Mouse (Mus musculus) mesoderm, embryonic 11.5 days (tissue): ENCODE measurements around the gene Itih1.

Experiments used
- DNase-seq: peaks from one replicate; pipeline ENCODE4 v3.0.0-alpha.2; 2012; ENCODE audit warnings: low read depth, low spot score

Itih1 gene

DNA sequence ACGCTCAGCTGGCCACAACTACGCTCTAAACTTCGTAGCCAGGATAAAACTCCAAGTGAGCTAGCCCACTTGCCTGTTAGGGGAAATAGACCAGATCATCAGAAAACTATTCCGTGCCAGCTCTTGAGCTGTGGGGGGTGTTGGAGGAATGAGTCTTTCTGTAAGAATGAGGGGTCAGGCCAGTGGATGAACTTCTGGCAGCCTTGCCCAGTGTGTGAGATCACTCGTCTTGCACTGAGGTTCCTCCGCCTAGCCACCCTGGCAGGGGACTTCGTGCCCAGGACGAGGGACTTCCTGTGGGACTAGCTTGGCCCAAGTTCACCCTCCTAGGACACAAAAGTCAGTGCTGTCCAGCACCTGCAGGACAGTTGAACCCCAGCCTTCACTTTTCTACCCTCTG is 38.8 kb downstream of the Itih1 start:
- no peak for DNase-seq

DNA sequence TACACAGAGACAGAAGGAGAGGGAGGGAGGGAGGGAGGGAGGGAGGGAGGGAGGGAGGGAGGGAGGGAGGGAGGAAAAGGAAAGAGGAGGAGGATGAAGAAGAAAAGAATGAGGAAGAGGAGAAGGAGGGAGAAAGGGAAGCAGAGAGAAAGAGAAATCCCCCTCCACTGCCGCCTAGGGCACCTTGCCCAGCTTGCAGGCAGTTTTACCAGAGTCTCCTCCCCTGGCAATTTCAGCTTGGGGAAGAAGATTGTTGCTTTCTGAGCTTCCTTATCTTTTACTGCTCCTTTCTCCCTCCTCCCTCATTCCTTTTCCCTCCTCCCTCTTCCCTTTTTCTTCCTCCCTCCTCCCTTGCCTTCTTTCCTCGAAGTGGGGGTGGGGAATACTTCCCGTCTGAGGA is 40.1 kb downstream of the Itih1 start:
- no peak for DNase-seq

DNA sequence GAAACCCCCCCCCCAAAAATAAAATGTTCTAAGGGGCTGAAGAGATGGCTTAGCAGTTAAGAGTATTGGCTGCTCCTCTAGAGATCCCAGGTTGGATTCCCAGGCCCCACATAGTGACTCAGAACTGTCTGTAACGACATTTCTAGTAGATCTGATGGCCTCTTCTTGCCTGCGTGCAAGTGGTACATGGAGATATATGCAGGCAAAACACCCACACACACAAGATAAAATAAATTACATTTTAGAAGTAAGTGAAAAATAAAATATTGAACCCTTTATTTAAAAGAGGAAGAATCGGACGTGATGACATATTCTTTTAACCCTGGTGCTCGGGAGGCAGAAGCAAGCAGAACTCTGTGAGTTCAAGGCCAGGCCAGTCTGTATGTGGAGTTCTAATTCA is 40.5 kb downstream of the Itih1 start:
- DNase-seq = no peak

DNA sequence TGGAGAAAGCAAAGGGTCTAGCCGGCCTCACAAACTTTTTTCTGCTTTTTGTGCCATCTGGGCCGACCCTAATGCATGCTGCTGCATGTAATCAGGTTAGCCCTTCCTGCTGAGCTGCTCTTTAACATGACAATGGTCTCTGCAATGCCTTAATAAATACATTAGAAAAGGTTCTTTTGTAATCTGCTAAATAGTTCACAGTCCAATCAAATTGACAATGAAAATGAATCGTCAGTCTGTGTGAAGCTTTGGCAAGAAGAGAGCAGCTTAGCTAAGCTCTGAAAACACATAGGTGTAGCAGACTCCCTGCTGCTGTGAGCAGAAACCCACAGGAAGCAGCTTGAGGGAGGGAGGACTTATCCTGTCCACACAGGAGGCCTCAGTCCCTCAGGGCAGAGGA is 43.1 kb downstream of the Itih1 start:
- no peak for DNase-seq

DNA sequence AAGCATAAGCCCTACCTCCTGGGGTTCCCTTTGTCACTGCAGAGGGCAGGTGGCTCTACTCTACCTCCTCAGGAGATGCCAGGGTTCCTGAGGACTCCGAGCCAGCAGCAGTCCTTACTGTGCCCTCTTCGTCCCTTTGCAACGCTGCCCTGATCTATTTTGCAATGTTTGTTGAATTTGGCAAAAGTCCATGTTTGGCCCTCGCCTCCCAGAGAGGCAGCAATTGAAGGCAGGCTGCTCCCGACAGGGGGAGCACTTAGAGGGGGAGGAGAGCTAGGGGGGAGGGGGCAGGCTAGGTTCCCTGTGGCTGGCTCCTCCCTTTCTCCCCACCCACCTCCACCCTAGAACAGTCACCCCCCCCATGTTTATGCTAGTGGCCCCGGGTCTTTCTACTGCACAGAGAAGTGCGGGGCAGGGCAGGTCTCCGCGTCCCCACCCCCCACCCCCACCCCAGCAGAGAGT is 54.8 kb downstream of the Itih1 start:
- no peak for DNase-seq

DNA sequence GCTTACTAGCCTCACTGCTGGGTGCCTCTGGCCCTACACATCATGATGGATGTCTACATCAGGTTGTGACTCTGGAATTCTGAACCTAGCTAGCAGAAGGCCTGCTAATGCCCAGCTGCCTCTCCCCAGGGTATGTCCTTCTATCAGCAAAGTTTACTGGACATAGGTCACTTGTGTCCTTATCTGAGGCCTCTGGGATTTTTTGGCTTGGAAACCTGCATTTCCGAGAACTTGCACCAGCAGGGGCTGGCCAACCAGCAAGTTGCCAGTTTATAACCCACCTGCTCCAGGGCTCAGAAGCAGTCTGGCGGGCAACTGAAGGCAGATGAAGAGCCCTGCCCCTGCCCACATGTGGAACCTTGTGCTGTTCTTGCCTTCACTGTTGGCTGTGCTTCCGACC is 56.9 kb downstream of the Itih1 start, which contains the start of gene Itih4:
Itih4 (plus strand) TSS at position 273 of the 400 bp plus-strand sequence.
- no peak for DNase-seq

DNA sequence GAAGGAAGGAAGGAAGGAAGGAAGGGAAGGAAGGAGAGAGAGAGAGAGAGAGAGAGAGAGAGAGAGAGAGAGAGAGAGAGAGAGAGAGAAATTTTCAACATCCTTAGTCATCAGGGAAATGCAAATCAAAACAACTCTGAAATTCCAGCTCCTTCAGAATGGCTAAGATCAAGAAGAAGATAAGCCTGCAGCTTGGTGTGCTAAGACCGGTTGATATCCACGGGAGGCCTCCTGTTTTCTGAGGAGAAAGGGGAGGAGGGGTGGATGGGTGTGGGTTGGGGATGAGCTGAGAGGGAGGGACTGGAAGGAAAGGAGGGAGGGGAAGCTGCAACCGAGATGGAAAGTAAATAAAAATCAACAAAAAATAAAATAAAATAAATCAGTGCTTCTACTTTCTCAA is 57.8 kb downstream of the Itih1 start:
- no peak for DNase-seq

DNA sequence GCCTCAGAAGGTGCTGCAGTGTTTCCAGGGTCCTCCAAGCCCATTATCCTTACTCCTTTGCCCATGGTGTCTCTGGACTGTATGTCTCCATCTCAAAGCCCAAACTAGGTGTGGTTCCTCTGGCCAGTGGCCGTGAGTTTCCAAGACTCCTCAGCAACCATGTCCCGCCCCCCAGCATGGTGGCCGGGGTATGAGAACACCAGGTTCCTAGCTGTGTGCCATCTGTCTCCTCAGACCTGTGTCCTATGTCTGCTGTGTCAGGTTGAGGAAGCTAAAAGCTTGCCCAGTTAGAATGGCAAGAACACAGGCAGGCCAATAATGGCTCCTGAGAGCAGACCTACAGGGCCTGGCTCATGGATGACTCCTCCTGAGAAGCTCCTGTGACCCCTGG is 61.4 kb downstream of the Itih1 start:
- DNase-seq = no peak

DNA sequence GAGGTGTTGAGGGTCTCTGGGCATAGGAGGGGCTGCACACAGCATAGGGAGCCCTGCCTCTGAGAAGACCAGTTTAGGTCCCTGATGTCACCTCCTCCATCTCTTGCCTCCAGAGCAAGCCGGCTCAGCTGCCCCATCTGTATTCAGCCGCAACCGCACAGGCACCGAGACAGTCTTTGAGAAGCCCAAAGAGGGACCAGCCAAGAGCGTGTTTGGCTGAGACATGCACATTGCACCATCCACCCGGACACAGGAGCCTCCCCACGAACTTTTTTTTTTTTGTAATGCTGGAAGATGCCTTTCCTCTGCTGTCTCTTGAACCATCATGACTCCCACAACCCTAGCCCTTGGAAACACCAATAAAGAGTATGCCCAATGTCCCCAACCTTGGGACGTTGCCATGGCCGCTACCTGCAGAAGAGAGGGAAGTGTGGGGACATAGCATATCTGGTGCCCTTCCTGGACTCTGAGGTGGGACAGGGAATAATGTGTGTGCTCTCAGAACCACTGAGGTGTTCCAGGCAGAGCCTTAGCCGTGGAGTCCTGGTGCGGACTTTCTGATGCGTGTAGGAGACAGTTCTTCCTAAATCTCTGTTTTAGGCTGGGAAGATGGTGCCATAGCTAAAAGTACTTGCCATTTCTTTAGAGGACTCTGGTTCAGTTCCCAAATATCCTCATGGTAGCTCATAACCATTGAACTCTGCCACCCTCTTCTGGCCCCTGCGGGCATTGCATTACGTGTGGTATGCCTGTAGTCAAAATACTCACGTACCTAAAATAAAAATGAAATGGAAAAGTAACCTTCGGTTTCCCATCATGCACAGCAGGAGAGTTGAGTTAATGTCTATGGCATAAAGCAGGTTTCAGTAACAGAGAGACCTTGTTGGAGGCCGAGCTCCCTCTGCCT is 62.0 kb downstream of the Itih1 start:
- peak; percentile 23 for DNase-seq

DNA sequence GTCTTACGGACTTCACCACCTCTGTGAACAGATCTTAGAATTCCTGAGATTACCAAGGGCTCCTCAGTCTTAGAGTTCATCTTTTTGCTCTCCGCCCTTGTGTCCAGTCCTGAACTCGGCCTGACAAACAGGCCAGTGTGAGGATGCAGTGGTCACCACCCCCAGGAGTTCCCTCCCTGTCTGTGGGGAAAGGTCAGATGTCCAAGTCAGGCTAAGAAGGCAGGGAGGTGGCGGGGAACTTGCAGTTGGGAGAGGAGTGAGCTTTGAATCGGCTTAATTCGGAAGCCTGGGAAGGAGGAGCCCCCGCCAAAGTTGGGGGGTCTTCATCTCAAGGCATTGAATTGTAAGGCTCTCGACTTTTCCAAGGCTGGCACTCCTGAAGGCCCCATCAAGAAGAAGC is 62.8 kb downstream of the Itih1 start:
- no peak for DNase-seq

DNA sequence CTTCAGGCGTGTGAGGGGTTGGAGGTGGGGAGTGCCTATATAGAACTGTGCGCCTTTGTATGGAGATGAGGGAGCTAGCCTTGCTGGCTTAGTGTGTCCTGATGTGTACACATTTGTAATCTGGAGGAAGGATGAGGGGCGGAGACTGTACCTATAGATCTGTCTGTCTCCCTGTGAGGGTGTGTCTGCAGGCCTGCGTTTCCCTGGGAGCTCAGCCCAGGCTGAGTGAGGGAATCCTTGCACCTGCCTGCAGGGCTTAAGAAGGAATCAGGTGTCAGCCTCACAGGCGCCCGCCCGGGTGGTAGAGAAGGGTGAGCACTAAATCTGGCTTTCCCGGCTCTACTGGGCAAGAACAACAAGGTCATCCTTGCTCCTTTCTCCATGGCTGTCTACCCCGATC is 63.3 kb downstream of the Itih1 start:
- DNase-seq = no peak
